Mouse (Mus musculus): ENCODE results near the gene Rnf141. TPM values are rescaled to one million over a fixed set of nuclear protein-coding genes. Genes with fewer than 3 reads are reported as not detected.

Rnf141 gene
- total and polyA plus RNA-seq, 2 experiments from 2014 or later: 28.5 to 133 TPM

GRCm38 (mm10) chr7:110762605-110763180 is 81.6 kb downstream of the Rnf141 start:
- H3K4me3 ChIP-seq (ENCODE audit: low read depth, low read length): no peak overlapping the region
- ATAC-seq (ENCODE audit: low FRiP score): peak; percentile 23; the same call in 1 of the 2 replicates
- no peak overlapping the region for H3K27ac ChIP-seq (ENCODE audit: low read depth, low read length)

GRCm38 (mm10) chr7:110756440-110756839 is 87.8 kb downstream of the Rnf141 start:
- TF ChIP-seq CTCF (IDR thresholded peaks at IDR 0.05): no peak
- no peaks in the 10 kb centered on the region for H3K36me3 ChIP-seq (ENCODE audit: insufficient read depth, low read length)
- no peak overlapping the region for H3K4me2 ChIP-seq (ENCODE audit: low read depth, low read length, poor library complexity, severe bottlenecking)
- H3K27ac ChIP-seq (ENCODE audit: low read depth, low read length): no peak overlapping the region
- H3K9ac ChIP-seq (replicated peaks; ENCODE audit: low read length, poor library complexity, severe bottlenecking): no peak overlapping the region
- no peaks in the 10 kb centered on the region for H3K4me1 ChIP-seq (ENCODE audit: insufficient read depth, low read length)
- H3K9me3 ChIP-seq (ENCODE audit: low read length): no peaks in the 10 kb centered on the region
- H3K4me3 ChIP-seq (ENCODE audit: low read depth, low read length): no peak overlapping the region
- DNase-seq (ENCODE audit: low spot score): no peak
- 70% methylated on average over 2 of the region's 2 CpGs for WGBS
- no peaks in the 10 kb centered on the region for H3K27me3 ChIP-seq (ENCODE audit: insufficient read depth, low read length)
- no peak for ATAC-seq (ENCODE audit: low FRiP score)

More at GRCm38 (mm10) chr7:110762605-110763180, 81.6 kb downstream of the Rnf141 start:
- WGBS: 55% methylated on average over 5 of the region's 5 CpGs
- H3K27me3 ChIP-seq (ENCODE audit: insufficient read depth, low read length): no peaks in the 10 kb centered on the region
- no peaks in the 10 kb centered on the region for H3K36me3 ChIP-seq (ENCODE audit: insufficient read depth, low read length)
- 0 out of 2 replicates have a peak, but pooled peaks cover 2% of the 10 kb centered on the region for H3K4me1 ChIP-seq (ENCODE audit: insufficient read depth, low read length)
- peak; percentile 75 for DNase-seq (ENCODE audit: low spot score)
- no peak overlapping the region for H3K4me2 ChIP-seq (ENCODE audit: low read depth, low read length, poor library complexity, severe bottlenecking)
- H3K9ac ChIP-seq (replicated peaks; ENCODE audit: low read length, poor library complexity, severe bottlenecking): no peak overlapping the region
- no peak for TF ChIP-seq CTCF (IDR thresholded peaks at IDR 0.05)
- H3K9me3 ChIP-seq (ENCODE audit: low read length): no peaks in the 10 kb centered on the region

- Histone ChIP-seq H3K9ac (replicated peaks; ENCODE audit: low read length, poor library complexity, severe bottlenecking) (no peak overlapping the region), H3K36me3 (ENCODE audit: insufficient read depth, low read length) (no peaks in the 10 kb centered on the region), H3K4me2 (ENCODE audit: low read depth, low read length, poor library complexity, severe bottlenecking) (no peak overlapping the region), H3K9me3 (ENCODE audit: low read length) (no peaks in the 10 kb centered on the region), H3K27me3 (ENCODE audit: insufficient read depth, low read length) (no peaks in the 10 kb centered on the region), H3K4me3 (ENCODE audit: low read depth, low read length) (no peak overlapping the region), H3K27ac (ENCODE audit: low read depth, low read length) (no peak overlapping the region), H3K4me1 (ENCODE audit: insufficient read depth, low read length) (no peaks in the 10 kb centered on the region)
- no peak for TF ChIP-seq CTCF (IDR thresholded peaks at IDR 0.05)
- 22% methylated on average over 5 of the region's 5 CpGs for WGBS
- no peak for ATAC-seq (ENCODE audit: low FRiP score)
- DNase-seq (ENCODE audit: low spot score): no peak
These were observed 90.3 kb downstream of the Rnf141 start for GRCm38 (mm10) chr7:110753926-110754330.

GRCm38 (mm10) chr7:110753310-110753709 is 90.9 kb downstream of the Rnf141 start:
- WGBS: 96% methylated on average over 1 of the region's 1 CpGs
- DNase-seq (ENCODE audit: low spot score): no peak

GRCm38 (mm10) chr7:110751634-110752033 is 92.6 kb downstream of the Rnf141 start:
- WGBS: 69% methylated on average over 1 of the region's 1 CpGs
- no peak overlapping the region for H3K4me3 ChIP-seq (ENCODE audit: low read depth, low read length)
- ATAC-seq (ENCODE audit: low FRiP score) (no peak), DNase-seq (ENCODE audit: low spot score) (no peak)
- no peak overlapping the region for H3K27ac ChIP-seq (ENCODE audit: low read depth, low read length)
- no peak overlapping the region for H3K4me2 ChIP-seq (ENCODE audit: low read depth, low read length, poor library complexity, severe bottlenecking)
- TF ChIP-seq CTCF (IDR thresholded peaks at IDR 0.05): no peak
- no peaks in the 10 kb centered on the region for H3K4me1 ChIP-seq (ENCODE audit: insufficient read depth, low read length)
- no peaks in the 10 kb centered on the region for H3K9me3 ChIP-seq (ENCODE audit: low read length)
- no peaks in the 10 kb centered on the region for H3K36me3 ChIP-seq (ENCODE audit: insufficient read depth, low read length)
- H3K9ac ChIP-seq (replicated peaks; ENCODE audit: low read length, poor library complexity, severe bottlenecking): no peak overlapping the region
- no peaks in the 10 kb centered on the region for H3K27me3 ChIP-seq (ENCODE audit: insufficient read depth, low read length)

More at GRCm38 (mm10) chr7:110753310-110753709, 90.9 kb downstream of the Rnf141 start:
- Histone ChIP-seq H3K4me1 (ENCODE audit: insufficient read depth, low read length) (no peaks in the 10 kb centered on the region), H3K27ac (ENCODE audit: low read depth, low read length) (no peak overlapping the region), H3K9me3 (ENCODE audit: low read length) (no peaks in the 10 kb centered on the region), H3K36me3 (ENCODE audit: insufficient read depth, low read length) (no peaks in the 10 kb centered on the region), H3K4me3 (ENCODE audit: low read depth, low read length) (no peak overlapping the region), H3K4me2 (ENCODE audit: low read depth, low read length, poor library complexity, severe bottlenecking) (no peak overlapping the region), H3K27me3 (ENCODE audit: insufficient read depth, low read length) (no peaks in the 10 kb centered on the region), H3K9ac (replicated peaks; ENCODE audit: low read length, poor library complexity, severe bottlenecking) (no peak overlapping the region)
- ATAC-seq (ENCODE audit: low FRiP score): no peak
- no peak for TF ChIP-seq CTCF (IDR thresholded peaks at IDR 0.05)

GRCm38 (mm10) chr7:110750834-110751233 is 93.4 kb downstream of the Rnf141 start:
- Histone ChIP-seq H3K36me3 (ENCODE audit: insufficient read depth, low read length) (no peaks in the 10 kb centered on the region), H3K4me1 (ENCODE audit: insufficient read depth, low read length) (no peaks in the 10 kb centered on the region), H3K4me3 (ENCODE audit: low read depth, low read length) (no peak overlapping the region), H3K27ac (ENCODE audit: low read depth, low read length) (no peak overlapping the region), H3K9ac (replicated peaks; ENCODE audit: low read length, poor library complexity, severe bottlenecking) (no peak overlapping the region), H3K27me3 (ENCODE audit: insufficient read depth, low read length) (no peaks in the 10 kb centered on the region), H3K4me2 (ENCODE audit: low read depth, low read length, poor library complexity, severe bottlenecking) (no peak overlapping the region), H3K9me3 (ENCODE audit: low read length) (no peaks in the 10 kb centered on the region)
- no peak for ATAC-seq (ENCODE audit: low FRiP score)
- no peak for DNase-seq (ENCODE audit: low spot score)
- no peak for TF ChIP-seq CTCF (IDR thresholded peaks at IDR 0.05)
- WGBS: 38% methylated on average over 4 of the region's 4 CpGs

Small RNAs within 50 kb of the gene (microRNA-seq; reads per million reads assigned to microRNA genes)
- not detected for gene Gm47282 (ENCODE audit: borderline number of aligned reads)

Other genes starting within 250 kb of the Rnf141 start
- 80.1 and 114 TPM in 2 replicates for gene Sbf2, start 229.5 kb downstream of the Rnf141 start, total RNA-seq (2014; rRNA removed)
- 31.5 and 41.0 TPM in 2 replicates for gene Sbf2, start 229.5 kb downstream of the Rnf141 start, polyA plus RNA-seq (2015; fragmentation: Nextera tagmentation; extraction: Ambion mirVana)
- 0.82 and 1.2 TPM in 2 replicates for gene Adm, start 216.8 kb downstream of the Rnf141 start, total RNA-seq (2014; rRNA removed)
- 2.5 and 2.6 TPM in 2 replicates for gene Adm, start 216.8 kb downstream of the Rnf141 start, polyA plus RNA-seq (2015; fragmentation: Nextera tagmentation; extraction: Ambion mirVana)
- gene Ampd3, start 76.3 kb downstream of the Rnf141 start, total RNA-seq (2014; rRNA removed): 20.6 and 22.7 TPM in 2 replicates
- gene Ampd3, start 76.3 kb downstream of the Rnf141 start, polyA plus RNA-seq (2015; fragmentation: Nextera tagmentation; extraction: Ambion mirVana): 13.2 and 16.2 TPM in 2 replicates
- gene Lyve1, start 18.8 kb upstream of the Rnf141 start, total RNA-seq (2014; rRNA removed): 9.7 and 12.5 TPM in 2 replicates
- 5.4 and 7.2 TPM in 2 replicates for gene Lyve1, start 18.8 kb upstream of the Rnf141 start, polyA plus RNA-seq (2015; fragmentation: Nextera tagmentation; extraction: Ambion mirVana)
- 2.3 and 2.7 TPM in 2 replicates for gene Mrvi1, start 138.0 kb upstream of the Rnf141 start, total RNA-seq (2014; rRNA removed)
- 0.42 and 0.88 TPM in 2 replicates for gene Mrvi1, start 138.0 kb upstream of the Rnf141 start, polyA plus RNA-seq (2015; fragmentation: Nextera tagmentation; extraction: Ambion mirVana)
- gene Ctr9, start 184.5 kb upstream of the Rnf141 start, total RNA-seq (2014; rRNA removed): 38.7 and 50.3 TPM in 2 replicates
- gene Ctr9, start 184.5 kb upstream of the Rnf141 start, polyA plus RNA-seq (2015; fragmentation: Nextera tagmentation; extraction: Ambion mirVana): 59.5 and 63.3 TPM in 2 replicates
- gene Eif4g2, start 238.6 kb upstream of the Rnf141 start, total RNA-seq (2014; rRNA removed): 497 and 556 TPM in 2 replicates
- gene Eif4g2, start 238.6 kb upstream of the Rnf141 start, polyA plus RNA-seq (2015; fragmentation: Nextera tagmentation; extraction: Ambion mirVana): 804 and 868 TPM in 2 replicates

Measured in midbrain, postnatal 0 days (tissue).